Mouse (Mus musculus): ENCODE data around the gene Ugt2b36. TPM values are rescaled to one million over a fixed set of nuclear protein-coding genes. Genes with fewer than 3 reads are reported as not detected.
"Not testable (repeated sequence)": the region's sequence is repeated elsewhere in the genome, so short reads cannot be mapped to it uniquely, and the experiment has no call there.

Gene Ugt2b36
- not detected in 2 replicates for total RNA-seq (2014; fragmentation: Nextera tagmentation)
- 0.16 TPM in 1 of 2 replicates, not detected in the other for total RNA-seq (2017)
- not detected in 2 replicates for polyA plus RNA-seq (2012)

DNA sequence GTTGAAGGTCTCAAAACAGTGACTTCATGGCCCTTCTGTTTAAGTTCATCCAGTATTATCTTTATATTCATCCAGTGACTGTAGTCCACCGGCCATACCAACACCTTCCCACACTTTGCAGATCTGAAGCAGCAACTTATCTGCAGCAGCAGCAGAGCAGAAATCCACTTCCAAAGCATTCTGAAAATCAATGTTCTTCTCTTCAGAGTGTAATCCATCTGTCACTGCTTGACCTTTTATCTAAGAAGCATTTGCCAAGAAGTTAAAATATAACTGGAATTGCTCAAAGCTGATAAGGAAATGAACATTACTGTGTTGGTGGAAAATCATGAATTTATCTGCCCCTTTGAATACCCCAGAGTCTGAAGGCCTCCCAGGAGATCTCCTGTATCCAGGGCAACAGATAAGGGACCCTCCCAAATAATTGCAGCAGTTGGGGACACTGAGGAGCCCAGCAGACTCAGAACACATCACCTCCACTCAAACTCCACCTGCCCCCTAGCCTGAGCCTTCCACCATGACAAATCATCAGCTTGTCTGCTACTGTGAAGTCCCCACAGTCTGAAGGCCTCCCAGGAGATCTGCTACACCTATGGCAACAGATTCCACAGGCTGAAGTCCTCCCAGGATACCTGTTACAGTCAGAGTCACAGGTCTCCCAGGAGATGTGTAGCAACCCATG lies at the start of gene Ugt2b36:
Ugt2b36 (minus strand) TSS at position 210 of the 682 bp plus-strand sequence.
- no peaks in the 10 kb centered on the region for H3K27me3 ChIP-seq (ENCODE audit: insufficient read depth, low read length)
- ATAC-seq (ENCODE audit: extremely low read depth, insufficient number of reproducible peaks, low FRiP score, poor library complexity, severe bottlenecking) (no peak), DNase-seq (ENCODE audit: low spot score) (no peak)
- H3K36me3 ChIP-seq (replicated peaks), result no peaks in the 10 kb centered on the region
- no peaks in the 10 kb centered on the region for H3K4me1 ChIP-seq (ENCODE audit: insufficient read depth, low read depth, low read length)
- no peaks in the 10 kb centered on the region for H3K9me3 ChIP-seq (replicated peaks)
- H3K4me3 ChIP-seq (ENCODE audit: low read depth, low read length), result no peak within 1 kb of the TSS
- TF ChIP-seq GATA2 (IDR thresholded peaks at IDR 0.05; ENCODE audit: borderline replicate concordance, low read depth, low read length) (no peak), POLR2AphosphoS5 (IDR thresholded peaks at IDR 0.05; ENCODE audit: insufficient replicate concordance, low read depth, low read length) (no peak), TAL1 (conservative IDR thresholded peaks at IDR 0.05; ENCODE audit: low read depth, low read length) (no peak), CTCF (IDR thresholded peaks at IDR 0.05; ENCODE audit: low read depth, low read length) (no peak), GATA1 (IDR thresholded peaks at IDR 0.05; ENCODE audit: borderline replicate concordance, low read length) (no peak)

DNA sequence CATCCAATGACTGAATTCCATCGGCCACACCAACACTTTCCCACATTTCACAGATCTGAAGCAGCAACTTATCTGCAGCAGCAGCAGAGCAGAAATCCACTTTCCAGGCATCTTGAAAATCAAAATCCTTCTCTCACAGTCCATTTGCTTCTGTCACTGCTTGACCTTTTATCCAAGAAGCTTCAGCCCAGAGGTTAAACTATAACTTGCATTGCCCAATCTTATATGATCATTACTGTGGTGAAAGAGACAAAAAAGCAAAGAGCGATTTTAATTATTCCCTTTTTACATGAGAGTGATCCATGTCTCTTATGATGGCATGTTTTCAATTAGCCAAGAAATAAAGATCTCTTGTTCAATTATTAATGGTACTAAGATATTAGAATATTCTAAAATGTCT lies 47.8 kb upstream of the Ugt2b36 start, which contains the start of gene Ugt2b5:
Ugt2b5 (minus strand) TSS at position 123 of the 400 bp plus-strand sequence.
- not testable (repeated sequence) for H3K9me3 ChIP-seq (replicated peaks); H3K36me3 ChIP-seq (replicated peaks); H3K4me1 ChIP-seq (ENCODE audit: insufficient read depth, low read depth, low read length); H3K27me3 ChIP-seq (ENCODE audit: insufficient read depth, low read length); H3K4me3 ChIP-seq (ENCODE audit: low read depth, low read length); ATAC-seq (ENCODE audit: extremely low read depth, insufficient number of reproducible peaks, low FRiP score, poor library complexity, severe bottlenecking); DNase-seq (ENCODE audit: low spot score)

GRCm38 (mm10) chr5:87103697-87104096 lies 11.3 kb upstream of the Ugt2b36 start:
- H3K36me3 ChIP-seq (replicated peaks); H3K4me1 ChIP-seq (ENCODE audit: insufficient read depth, low read depth, low read length); H3K27me3 ChIP-seq (ENCODE audit: insufficient read depth, low read length); H3K9me3 ChIP-seq (replicated peaks); H3K4me3 ChIP-seq (ENCODE audit: low read depth, low read length); DNase-seq (ENCODE audit: low spot score); ATAC-seq (ENCODE audit: extremely low read depth, insufficient number of reproducible peaks, low FRiP score, poor library complexity, severe bottlenecking): not testable (repeated sequence)

DNA sequence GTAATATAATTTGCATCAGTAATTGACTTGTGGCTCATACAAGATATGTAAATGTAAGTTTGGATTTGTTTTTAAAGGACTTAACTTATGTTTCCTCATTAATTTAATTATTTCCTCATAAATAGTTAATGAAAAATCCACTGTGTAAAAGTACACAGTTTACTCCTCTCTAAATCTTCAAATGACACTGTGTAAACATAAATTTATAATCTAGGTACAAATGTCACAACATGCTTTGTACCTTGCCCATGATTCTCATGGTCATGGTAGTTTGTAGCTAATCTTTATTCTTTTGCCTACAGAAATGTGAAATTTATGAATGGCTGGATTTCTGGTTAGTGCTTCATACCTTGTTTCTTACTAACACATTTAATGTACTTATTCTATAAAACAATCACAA lies 1.2 kb downstream of the Ugt2b36 start:
- no peak for ATAC-seq (ENCODE audit: extremely low read depth, insufficient number of reproducible peaks, low FRiP score, poor library complexity, severe bottlenecking)
- no peaks in the 10 kb centered on the region for H3K36me3 ChIP-seq (replicated peaks)
- no peak overlapping the region for H3K4me3 ChIP-seq (ENCODE audit: low read depth, low read length)
- no peaks in the 10 kb centered on the region for H3K27me3 ChIP-seq (ENCODE audit: insufficient read depth, low read length)
- H3K9me3 ChIP-seq (replicated peaks), result no peaks in the 10 kb centered on the region
- H3K4me1 ChIP-seq (ENCODE audit: insufficient read depth, low read depth, low read length), result no peaks in the 10 kb centered on the region
- no peak for DNase-seq (ENCODE audit: low spot score)
- no peak for TF ChIP-seq POLR2AphosphoS5 (IDR thresholded peaks at IDR 0.05; ENCODE audit: insufficient replicate concordance, low read depth, low read length)
- no peak for TF ChIP-seq GATA1 (IDR thresholded peaks at IDR 0.05; ENCODE audit: borderline replicate concordance, low read length)
- no peak for TF ChIP-seq GATA2 (IDR thresholded peaks at IDR 0.05; ENCODE audit: borderline replicate concordance, low read depth, low read length)
- no peak for TF ChIP-seq TAL1 (conservative IDR thresholded peaks at IDR 0.05; ENCODE audit: low read depth, low read length)
- TF ChIP-seq CTCF (IDR thresholded peaks at IDR 0.05; ENCODE audit: low read depth, low read length), result no peak

GRCm38 (mm10) chr5:87089264-87089663 lies 3.1 kb downstream of the Ugt2b36 start:
- H3K4me1 ChIP-seq (ENCODE audit: insufficient read depth, low read depth, low read length), result no peaks in the 10 kb centered on the region
- no peaks in the 10 kb centered on the region for H3K27me3 ChIP-seq (ENCODE audit: insufficient read depth, low read length)
- ATAC-seq (ENCODE audit: extremely low read depth, insufficient number of reproducible peaks, low FRiP score, poor library complexity, severe bottlenecking) (no peak), DNase-seq (ENCODE audit: low spot score) (no peak)
- TF ChIP-seq GATA1 (IDR thresholded peaks at IDR 0.05; ENCODE audit: borderline replicate concordance, low read length) (no peak), CTCF (IDR thresholded peaks at IDR 0.05; ENCODE audit: low read depth, low read length) (no peak), GATA2 (IDR thresholded peaks at IDR 0.05; ENCODE audit: borderline replicate concordance, low read depth, low read length) (no peak), TAL1 (conservative IDR thresholded peaks at IDR 0.05; ENCODE audit: low read depth, low read length) (no peak), POLR2AphosphoS5 (IDR thresholded peaks at IDR 0.05; ENCODE audit: insufficient replicate concordance, low read depth, low read length) (no peak)
- no peaks in the 10 kb centered on the region for H3K9me3 ChIP-seq (replicated peaks)
- H3K4me3 ChIP-seq (ENCODE audit: low read depth, low read length), result no peak overlapping the region
- H3K36me3 ChIP-seq (replicated peaks), result no peaks in the 10 kb centered on the region

- ATAC-seq (ENCODE audit: extremely low read depth, insufficient number of reproducible peaks, low FRiP score, poor library complexity, severe bottlenecking), result no peak
- TF ChIP-seq TAL1 (conservative IDR thresholded peaks at IDR 0.05; ENCODE audit: low read depth, low read length) (no peak), GATA2 (IDR thresholded peaks at IDR 0.05; ENCODE audit: borderline replicate concordance, low read depth, low read length) (no peak), POLR2AphosphoS5 (IDR thresholded peaks at IDR 0.05; ENCODE audit: insufficient replicate concordance, low read depth, low read length) (no peak), GATA1 (IDR thresholded peaks at IDR 0.05; ENCODE audit: borderline replicate concordance, low read length) (no peak), CTCF (IDR thresholded peaks at IDR 0.05; ENCODE audit: low read depth, low read length) (no peak)
- Histone ChIP-seq H3K9me3 (replicated peaks) (no peaks in the 10 kb centered on the region), H3K36me3 (replicated peaks) (no peaks in the 10 kb centered on the region), H3K27me3 (ENCODE audit: insufficient read depth, low read length) (no peaks in the 10 kb centered on the region), H3K4me3 (ENCODE audit: low read depth, low read length) (no peak overlapping the region), H3K4me1 (ENCODE audit: insufficient read depth, low read depth, low read length) (no peaks in the 10 kb centered on the region)
- DNase-seq (ENCODE audit: low spot score), result no peak
Measured at GRCm38 (mm10) chr5:87086269-87086668, 6.1 kb downstream of the Ugt2b36 start.

DNA sequence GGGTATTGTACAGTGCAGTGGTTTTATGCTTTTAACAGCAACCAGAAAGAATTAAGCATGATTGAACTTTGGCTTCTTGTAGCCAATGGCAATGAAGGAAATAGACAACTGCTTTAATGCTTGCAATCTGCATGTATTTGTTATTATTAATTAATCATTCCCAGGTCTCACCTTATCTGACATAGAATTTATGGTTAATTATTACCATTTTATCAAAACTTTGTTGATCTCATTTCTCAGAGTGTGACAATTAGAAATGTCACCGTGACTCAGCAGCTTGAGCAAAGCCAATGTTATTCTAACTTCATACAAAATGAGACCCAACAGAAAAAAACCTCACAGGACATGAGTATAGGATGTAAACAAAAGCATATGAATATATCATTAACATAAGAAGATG lies 61.7 kb downstream of the Ugt2b36 start:
- no peaks in the 10 kb centered on the region for H3K4me1 ChIP-seq (ENCODE audit: insufficient read depth, low read depth, low read length)
- no peak overlapping the region for H3K4me3 ChIP-seq (ENCODE audit: low read depth, low read length)
- no peaks in the 10 kb centered on the region for H3K36me3 ChIP-seq (replicated peaks)
- H3K9me3 ChIP-seq (replicated peaks), result 0 out of 2 replicates have a peak, but pooled peaks cover 3% of the 10 kb centered on the region
- no peak for ATAC-seq (ENCODE audit: extremely low read depth, insufficient number of reproducible peaks, low FRiP score, poor library complexity, severe bottlenecking)
- TF ChIP-seq POLR2AphosphoS5 (IDR thresholded peaks at IDR 0.05; ENCODE audit: insufficient replicate concordance, low read depth, low read length) (no peak), GATA2 (IDR thresholded peaks at IDR 0.05; ENCODE audit: borderline replicate concordance, low read depth, low read length) (no peak), GATA1 (IDR thresholded peaks at IDR 0.05; ENCODE audit: borderline replicate concordance, low read length) (no peak), TAL1 (conservative IDR thresholded peaks at IDR 0.05; ENCODE audit: low read depth, low read length) (no peak), CTCF (IDR thresholded peaks at IDR 0.05; ENCODE audit: low read depth, low read length) (no peak)
- no peak for DNase-seq (ENCODE audit: low spot score)
- H3K27me3 ChIP-seq (ENCODE audit: insufficient read depth, low read length), result no peaks in the 10 kb centered on the region
